Mouse (Mus musculus) T-helper 17 cell (primary cell): ENCODE data around the gene Tmem42.

Experiments used
- in situ Hi-C, 2 experiments: fragments of 300-600 bp; cut with MboI, MseI; formaldehyde crosslinking; loops; 1 replicate in 1 of 2; 2 replicates in 1 of 2; pipeline ENCODE4 v1.15.1; 2025; ENCODE audit warnings: high pct_unique_total_duplicates in 2 of 2

Tmem42 gene

GRCm38 (mm10) chr9:123020995-123021631 lies at the start of gene Tmem42:
Tmem42 (plus strand) TSS chr9:123021326.
- in situ Hi-C loops: loop anchor here (10.0 to 25.0 kb wide), 4 partner anchors 786 to 1284 kb away; partner anchors contain the start of genes Fyco1 (in 1 of the 2) and Xcr1 (in 1 of the 2)

GRCm38 (mm10) chr9:122998406-122999192 lies 22.5 kb upstream of the Tmem42 start:
- in situ Hi-C loops: no loop called here

- in situ Hi-C loops: no loop called here
Measured at GRCm38 (mm10) chr9:122999193-122999586, 21.9 kb upstream of the Tmem42 start.

- in situ Hi-C loops: loop anchor here in 1 of 2 experiments (25.0 kb wide), 2 partner anchors 858 to 1267 kb away; partner anchors contain the start of genes Fyco1 and Xcr1
Measured at GRCm38 (mm10) chr9:123004718-123005117, 16.4 kb upstream of the Tmem42 start.

- in situ Hi-C loops: loop anchor here in 1 of 2 experiments (25.0 kb wide), 2 partner anchors 856 to 1269 kb away; partner anchors contain the start of genes Fyco1 and Xcr1
Measured at GRCm38 (mm10) chr9:123006071-123006470, 15.1 kb upstream of the Tmem42 start.

- in situ Hi-C loops: loop anchor here (10.0 to 25.0 kb wide), 4 partner anchors 787 to 1285 kb away; partner anchors contain the start of genes Fyco1 (in 1 of the 2) and Xcr1 (in 1 of the 2)
Measured at GRCm38 (mm10) chr9:123021636-123022379, 682 bp downstream of the Tmem42 start.

- in situ Hi-C loops: loop anchor here (10.0 to 25.0 kb wide), 4 partner anchors 789 to 1287 kb away; partner anchors contain the start of genes Fyco1 (in 1 of the 2) and Xcr1 (in 1 of the 2)
Measured at GRCm38 (mm10) chr9:123024201-123024600, 3.1 kb downstream of the Tmem42 start.

GRCm38 (mm10) chr9:123031496-123032246 lies 10.5 kb downstream of the Tmem42 start:
- in situ Hi-C loops: no loop called here

- in situ Hi-C loops: no loop called here
Measured at GRCm38 (mm10) chr9:123034426-123034825, 13.3 kb downstream of the Tmem42 start, which contains the start of gene Tgm4. Tgm4 (plus strand) TSS chr9:123034726.

GRCm38 (mm10) chr9:123047665-123048064 lies 26.5 kb downstream of the Tmem42 start:
- in situ Hi-C loops: no loop called here

GRCm38 (mm10) chr9:123058724-123059292 lies 37.7 kb downstream of the Tmem42 start:
- in situ Hi-C loops: no loop called here

GRCm38 (mm10) chr9:123060172-123060571 lies 39.0 kb downstream of the Tmem42 start:
- in situ Hi-C loops: no loop called here
